Mouse (Mus musculus) MEL (cell line): ENCODE results near the gene Ripply3.

Experiments used
- BHLHE40 ChIP-seq: IDR thresholded peaks from 2 replicates; pipeline ENCODE4 v1.6.1; 2012; ENCODE audit warnings: low read depth, mild to moderate bottlenecking, inconsistent platforms, low read length, improper control_type of control experiment, borderline replicate concordance
- NRF1 ChIP-seq: IDR thresholded peaks from 2 replicates; pipeline ENCODE4 v1.6.1; 2014; ENCODE audit warnings: low read depth, mild to moderate bottlenecking, inconsistent platforms, low read length, improper control_type of control experiment, moderate library complexity; ENCODE audit not compliant: poor library complexity, insufficient read depth, severe bottlenecking
- POLR2A ChIP-seq, 2 experiments: IDR thresholded peaks; 2 replicates each; pipeline ENCODE4 v1.6.1; 2011 to 2012; ENCODE audit warnings: low read length in 2 of 2, mild to moderate bottlenecking in 2 of 2, control low read depth in 1 of 2, improper control_type of control experiment in 1 of 2, low read depth in 1 of 2, moderate library complexity in 1 of 2; ENCODE audit not compliant: control insufficient read depth in 1 of 2, insufficient read depth in 1 of 2, poor library complexity in 1 of 2
- TCF12 ChIP-seq: IDR thresholded peaks from 2 replicates; pipeline ENCODE4 v1.6.1; 2014; ENCODE audit warnings: low read depth, mild to moderate bottlenecking, inconsistent platforms, low read length, improper control_type of control experiment, moderate library complexity
- UBTF ChIP-seq: IDR thresholded peaks from 2 replicates; pipeline ENCODE4 v1.6.1; 2012; ENCODE audit warnings: low read depth, mild to moderate bottlenecking, inconsistent platforms, low read length, improper control_type of control experiment, moderate library complexity, borderline replicate concordance; ENCODE audit not compliant: insufficient read depth

DNA sequence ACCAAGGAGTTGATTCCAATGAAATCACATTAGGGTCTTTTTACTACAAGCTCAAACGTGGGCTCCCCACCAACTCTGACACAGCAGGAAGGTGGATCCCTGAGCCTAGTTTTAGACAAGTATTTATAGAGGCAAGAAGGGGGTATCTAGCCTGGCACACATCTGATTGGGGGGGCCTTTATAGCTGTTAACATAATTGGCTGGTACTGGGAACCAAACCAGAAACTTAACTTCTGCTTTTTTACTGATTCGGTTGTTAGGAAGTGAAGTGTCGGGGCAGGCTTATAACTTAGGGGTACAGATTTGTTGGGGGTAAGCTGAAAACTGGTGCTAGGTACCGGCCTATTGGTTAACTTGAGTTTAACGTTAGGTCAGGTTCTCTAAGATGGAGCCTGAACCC is 8.0 kb upstream of the Ripply3 start:
- TF ChIP-seq NRF1, result no peak
- TF ChIP-seq UBTF, result no peak
- TF ChIP-seq BHLHE40, result no peak
- TF ChIP-seq POLR2A (IDR thresholded peaks at IDR 0.05; ENCODE audit: control insufficient read depth in 1 of 2, insufficient read depth in 1 of 2, low read depth in 1 of 2, low read length in 2 of 2, poor library complexity in 1 of 2), result no peak
- no peak for TF ChIP-seq TCF12
